In the genomic region with DNA sequence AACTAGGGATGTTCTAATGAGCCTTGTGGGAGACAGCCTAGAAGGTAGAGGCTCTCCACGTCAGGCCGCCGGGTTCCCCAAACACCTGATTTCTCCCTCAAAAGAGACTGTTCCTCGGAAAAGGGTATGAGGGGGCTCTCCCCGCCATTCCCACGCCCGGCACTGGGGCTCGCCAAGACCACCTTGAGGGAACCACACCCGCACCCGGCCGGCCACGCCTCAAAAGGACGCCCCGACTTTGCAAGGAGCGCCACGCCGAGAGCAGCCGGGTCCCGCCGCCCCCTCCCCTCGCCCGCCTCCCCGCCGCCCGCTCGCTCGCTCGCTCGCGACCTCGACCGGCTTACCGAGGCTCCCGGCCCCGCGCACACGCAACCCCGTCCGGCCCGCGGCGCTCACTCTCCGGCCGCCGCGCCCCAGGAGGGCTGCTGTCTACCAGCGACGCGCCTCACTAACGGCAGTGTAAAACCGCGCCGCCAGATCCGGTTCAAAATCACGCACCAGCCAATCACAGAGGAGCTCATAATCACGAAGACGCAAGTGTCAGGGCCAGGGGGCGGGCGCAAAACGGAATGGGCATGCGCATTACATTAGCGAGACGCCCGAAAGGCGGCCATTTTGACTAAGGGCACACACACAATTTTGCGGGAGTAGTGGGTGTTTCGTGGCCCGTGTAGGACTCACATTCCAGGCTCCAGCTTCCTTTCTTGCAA, we compare ENCODE assay signal across 8 mouse cellular contexts. TPM values are rescaled to one million over a fixed set of nuclear protein-coding genes. Genes with fewer than 3 reads are reported as not detected.
DNase-seq lines count a peak whose midpoint lies in the region; ATAC-seq and TF ChIP-seq lines count a peak whose summit lies in the region.

Racgap1 (minus strand) TSS at position 494 of the 710 bp plus-strand sequence.

- peak within 1 kb of the TSS; percentile 87 for H3K4me2 ChIP-seq in forebrain, embryonic 15.5 days (replicated peaks)

- peak within 1 kb of the TSS; percentile 81 to 97 for H3K4me3 ChIP-seq in ES-E14 (ENCODE audit: insufficient read depth in 1 of 2, low read depth in 1 of 2, low read length in 2 of 2, poor library complexity in 1 of 2, severe bottlenecking in 1 of 2)
- peak within 1 kb of the TSS; percentile 89 for H3K4me3 ChIP-seq in forebrain, embryonic 15.5 days
- peak within 1 kb of the TSS; percentile 66 for H3K4me3 ChIP-seq in lung, adult 2 months (replicated peaks; ENCODE audit: extremely low read depth, low read depth, low read length)

- WGBS in forebrain, embryonic 15.5 days: under 1% methylated on average over 68 of the region's 68 CpGs
- WGBS in lung, adult 2 months: under 1% methylated on average over 62 of the region's 68 CpGs

- TF ChIP-seq POLR2A in lung, adult 2 months (IDR thresholded peaks at IDR 0.05; ENCODE audit: borderline replicate concordance, extremely low read depth, low read depth, low read length): no peak

- peaks cover 2% of the 10 kb centered on the region for H3K36me3 ChIP-seq in ES-E14 (ENCODE audit: control insufficient read depth, insufficient read depth, low read length, poor library complexity, severe bottlenecking)
- H3K36me3 ChIP-seq in forebrain, embryonic 15.5 days: no peaks in the 10 kb centered on the region

- DNase-seq in ES-E14 (ENCODE audit: low read depth, low spot score): peak; percentile 97
- peak; percentile 95 for DNase-seq in cerebellum, adult 11-12 months
- peak; percentile 91 for DNase-seq in heart, postnatal 25 days (ENCODE audit: low spot score)
- peak; percentile 91 to 98 for DNase-seq in layer of hippocampus, adult 18-20 months (ENCODE audit: low spot score in 2 of 2)
- peak; percentile 95 for DNase-seq in lung, adult 2 months
- peak; percentile 93 to 95 for DNase-seq in thymus, adult 18-20 months

- H3K9me3 ChIP-seq in ES-E14 (ENCODE audit: control insufficient read depth, insufficient read depth, low read depth, low read length): no peaks in the 10 kb centered on the region
- no peaks in the 10 kb centered on the region for H3K9me3 ChIP-seq in forebrain, embryonic 15.5 days

- peaks cover 24% of the 10 kb centered on the region for H3K27me3 ChIP-seq in forebrain, embryonic 15.5 days

- ATAC-seq in forebrain, embryonic 15.5 days (replicated peaks): peak; percentile 97
- peak; percentile 98 for ATAC-seq in neutrophil, adult 5-6 weeks (ENCODE audit: extremely low read depth, insufficient number of reproducible peaks, low FRiP score, poor library complexity, severe bottlenecking)

- peak within 1 kb of the TSS; percentile 45; the same call in 1 of the 2 replicates for H3K27ac ChIP-seq in ES-E14 (ENCODE audit: insufficient read depth, low read depth, low read length, poor library complexity, severe bottlenecking)
- peak within 1 kb of the TSS; percentile 36 for H3K27ac ChIP-seq in forebrain, embryonic 15.5 days (replicated peaks)

- H3K4me1 ChIP-seq in ES-E14 (ENCODE audit: control insufficient read depth in 2 of 2, insufficient read depth in 2 of 2, low read length in 2 of 2, poor library complexity in 1 of 2): peaks cover 8 to 29% of the 10 kb centered on the region in 2 experiments; a peak in 3 of 4 replicates
- H3K4me1 ChIP-seq in forebrain, embryonic 15.5 days: peaks cover 63% of the 10 kb centered on the region
- H3K4me1 ChIP-seq in lung, adult 2 months (ENCODE audit: control insufficient read depth, insufficient read depth, low read length): no peaks in the 10 kb centered on the region

- in situ Hi-C loops in ES-E14 (cut with MboI; ENCODE audit: low sequenced_read_pairs in 2 of 2, unreplicated experiment in 2 of 2): no loop called here

- intact Hi-C loops in heart, postnatal 25 days (cut with DNase I): no loop called here

- TF ChIP-seq CTCF in lung, adult 2 months (IDR thresholded peaks at IDR 0.05; ENCODE audit: insufficient read depth, low read length): no peak

- peak within 1 kb of the TSS; percentile 90 for H3K9ac ChIP-seq in ES-E14 (ENCODE audit: insufficient read depth, low read depth, low read length, poor library complexity, severe bottlenecking)
- H3K9ac ChIP-seq in forebrain, embryonic 15.5 days (replicated peaks): peak within 1 kb of the TSS; percentile 65

TF ChIP-seq in ES-E14, 5 proteins besides CTCF, POLR2A, EP300 and RAD21:
- TF ChIP-seq ZNF384 (IDR thresholded peaks at IDR 0.05; ENCODE audit: low read depth, low read length) (no peak), HCFC1 (IDR thresholded peaks at IDR 0.05; ENCODE audit: borderline replicate concordance, insufficient read depth, low read length) (peak; percentile 87)

RNA-seq across cellular contexts. Expression of gene Racgap1, which starts in this region (rescaled TPM):
- total RNA-seq in ES-E14 (2012; rRNA removed): 109 and 127 TPM in 2 replicates
- 113 and 118 TPM in 2 replicates for polyA plus RNA-seq in forebrain, embryonic 15.5 days (2015; fragmentation: Nextera tagmentation; extraction: Ambion mirVana)
- total RNA-seq in heart, postnatal 25 days (2021): 1 to 10 TPM; 2.8 to 3.0 TPM
- total RNA-seq in layer of hippocampus, adult 18-20 months (2021): 1 to 10 TPM; 3.8 to 6.8 TPM
- polyA plus RNA-seq in lung, adult 2 months (2012; rRNA removed): 2.9 and 4.9 TPM in 2 replicates
- total RNA-seq in neutrophil, adult 5-6 weeks (2017): 6.6 and 8.5 TPM in 2 replicates

Comparison
In these comparisons a context has a peak if more than half of its experiments do, and no peak if none do; other contexts are left out.
1. Peak in every context shown above with its lines: DNase-seq, ATAC-seq, H3K4me3 ChIP-seq and H3K27ac ChIP-seq.
2. RNA of gene Racgap1 (total RNA-seq): 109 to 127 TPM in ES-E14; 3.8 to 6.8 TPM in layer of hippocampus, adult 18-20 months, 6.6 to 8.5 TPM in neutrophil, adult 5-6 weeks and 2.8 to 3.0 TPM in heart, postnatal 25 days; every median in the first group is over 10 times any median in the second.
3. RNA of gene Racgap1 (polyA plus RNA-seq): 113 to 118 TPM in forebrain, embryonic 15.5 days; 2.9 to 4.9 TPM in lung, adult 2 months; every median in the first group is over 10 times any median in the second.